In the genomic region with DNA sequence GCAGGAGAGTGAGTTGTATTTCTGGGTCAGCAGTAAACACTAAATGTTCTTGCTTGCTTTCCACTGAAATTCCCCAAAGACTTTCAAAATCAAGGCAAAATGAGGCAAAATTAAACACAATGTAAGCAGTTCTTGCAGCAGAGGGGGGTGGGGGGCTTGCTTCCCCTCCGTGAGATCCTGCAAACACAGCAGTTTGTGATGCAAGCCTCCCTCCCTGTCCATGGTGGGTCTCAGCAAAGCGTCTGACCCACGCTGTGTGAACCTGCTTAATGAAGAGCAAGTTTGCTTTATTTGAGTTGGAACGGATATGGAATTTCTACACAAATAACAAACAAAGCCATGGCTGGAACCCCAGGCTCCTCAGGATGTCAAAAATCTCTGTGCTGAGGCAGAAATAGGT, we compare ENCODE assay signal across 22 mouse cellular contexts.
A peak's percentile ranks its signal among the peaks of the same experiment; 100 is the strongest.
DNase-seq lines count a peak whose midpoint lies in the region; ATAC-seq and TF ChIP-seq lines count a peak whose summit lies in the region.
"Had no signal": no experiment of that assay in that cellular context is flagged by ENCODE, and none has a peak within 500 bp of the region (broad histone marks: within the 10 kb centered on the region; RNA-seq: fewer than 3 reads in every experiment).

No protein-coding gene starts in this region.

- H3K36me3 ChIP-seq in lung, embryonic 16.5 days (ENCODE audit: control insufficient read depth, insufficient read depth, low read length): no peaks in the 10 kb centered on the region
- no peaks in the 10 kb centered on the region for H3K36me3 ChIP-seq in forebrain, postnatal 0 days (ENCODE audit: insufficient read depth)
- H3K36me3 ChIP-seq: heart, embryonic 13.5 days; midbrain, embryonic 13.5 days; stomach, embryonic 15.5 days had no signal

- no peak for TF ChIP-seq CTCF in forebrain, postnatal 0 days (IDR thresholded peaks at IDR 0.05; ENCODE audit: low read depth)

- 33% methylated on average over 4 of the region's 4 CpGs for WGBS in lung, embryonic 16.5 days
- 47% methylated on average over 4 of the region's 4 CpGs for WGBS in forebrain, postnatal 0 days

- no peak overlapping the region for H3K4me3 ChIP-seq in lung, embryonic 16.5 days (ENCODE audit: low read length)
- H3K4me3 ChIP-seq in forebrain, postnatal 0 days (ENCODE audit: low read depth, low read length): no peak overlapping the region
- H3K4me3 ChIP-seq: heart, adult 2 months; heart, embryonic 13.5 days; midbrain, embryonic 13.5 days; stomach, embryonic 15.5 days had no signal

- peak; percentile 39 for DNase-seq in heart, adult 11 months
- no peak for DNase-seq in heart, postnatal 4 days
- DNase-seq in kidney, postnatal 10 days: peak; percentile 49
- DNase-seq in kidney, adult 18-20 months: no peak
- DNase-seq in lung, postnatal 25 days (ENCODE audit: low spot score): no peak
- peak; percentile 21 for DNase-seq in Muller cell, postnatal 12 days (ENCODE audit: inconsistent ontology term)
- no peak for DNase-seq in forebrain, postnatal 0 days
- DNase-seq: adrenal gland, postnatal 14 days; cerebellum, adult 8-10 months; cerebellum, postnatal 36 days; embryo, embryonic 11 days; gastrocnemius, postnatal 25 days; heart, adult 2 months; heart, postnatal 14 days; kidney, adult 11 months; liver, postnatal 0 days; thymus, postnatal 25 days had no signal

- H3K9ac ChIP-seq in lung, embryonic 16.5 days (ENCODE audit: low read length): no peak overlapping the region
- H3K9ac ChIP-seq in forebrain, postnatal 0 days: no peak overlapping the region
- H3K9ac ChIP-seq: heart, embryonic 13.5 days; liver, postnatal 0 days; midbrain, embryonic 13.5 days; stomach, embryonic 15.5 days had no signal

- no peak overlapping the region for H3K4me2 ChIP-seq in lung, embryonic 16.5 days (ENCODE audit: low read depth, low read length)
- no peak overlapping the region for H3K4me2 ChIP-seq in forebrain, postnatal 0 days (ENCODE audit: low read depth)
- H3K4me2 ChIP-seq: heart, embryonic 13.5 days; liver, embryonic 11.5 days; midbrain, embryonic 13.5 days; stomach, embryonic 15.5 days had no signal

- H3K27ac ChIP-seq in lung, embryonic 16.5 days (ENCODE audit: low read length): peak overlapping the region; percentile 41; the same call in 1 of the 2 replicates
- no peak overlapping the region for H3K27ac ChIP-seq in forebrain, postnatal 0 days (ENCODE audit: low read depth, low read length)
- H3K27ac ChIP-seq: heart, adult 2 months; heart, embryonic 13.5 days; midbrain, embryonic 13.5 days; stomach, embryonic 15.5 days had no signal

- H3K4me1 ChIP-seq in lung, embryonic 16.5 days (replicated peaks; ENCODE audit: control insufficient read depth, insufficient read depth, low read length): peaks cover 15% of the 10 kb centered on the region
- no peaks in the 10 kb centered on the region for H3K4me1 ChIP-seq in forebrain, postnatal 0 days (ENCODE audit: insufficient read depth)
- H3K4me1 ChIP-seq: heart, embryonic 13.5 days; stomach, embryonic 15.5 days had no signal

- no peaks in the 10 kb centered on the region for H3K9me3 ChIP-seq in lung, embryonic 16.5 days (ENCODE audit: control insufficient read depth, low read length)
- no peaks in the 10 kb centered on the region for H3K9me3 ChIP-seq in forebrain, postnatal 0 days (ENCODE audit: low read length)
- H3K9me3 ChIP-seq: heart, embryonic 13.5 days; midbrain, embryonic 13.5 days; stomach, embryonic 15.5 days had no signal

- peak; percentile 87 for ATAC-seq in lung, embryonic 16.5 days (ENCODE audit: low read depth)
- ATAC-seq in forebrain, postnatal 0 days: no peak
- ATAC-seq: liver, postnatal 0 days; midbrain, embryonic 13.5 days had no signal

- no peaks in the 10 kb centered on the region for H3K27me3 ChIP-seq in lung, embryonic 16.5 days (ENCODE audit: control insufficient read depth, insufficient read depth, low read depth, low read length)
- H3K27me3 ChIP-seq in forebrain, postnatal 0 days (ENCODE audit: insufficient read depth, low read length): no peaks in the 10 kb centered on the region
- H3K27me3 ChIP-seq: heart, embryonic 13.5 days; midbrain, embryonic 13.5 days; stomach, embryonic 15.5 days had no signal

Comparison
In these comparisons a context has a peak if more than half of its experiments do, and no peak if none do; other contexts are left out.
1. DNase-seq: peak in heart, adult 11 months (single experiment), kidney, postnatal 10 days (single experiment) and Muller cell, postnatal 12 days (single experiment); none in heart, postnatal 4 days (single experiment), kidney, adult 18-20 months (single experiment), lung, postnatal 25 days (single experiment) and forebrain, postnatal 0 days (single experiment).